Mouse (Mus musculus) kidney, postnatal 0 days (tissue): ENCODE results near the gene Prrt4. TPM values are rescaled to one million over a fixed set of nuclear protein-coding genes. Genes with fewer than 3 reads are reported as not detected.

Experiments
- ATAC-seq: fragments of 200-750 bp; cut with Nextera tagmentation; replicated peaks from 2 replicates; pipeline ENCODE4 v1.8.0; 2017; ENCODE audit warnings: low read depth, moderate number of reproducible peaks, moderate TSS enrichment, moderate library complexity; ENCODE audit not compliant: low FRiP score
- DNase-seq: peaks from one replicate; pipeline ENCODE4 v3.0.0-alpha.2; 2016; ENCODE audit warnings: low spot score
- H3K27ac ChIP-seq: fragments of 300-500 bp; sonication (generic); 2 replicates; pipeline ENCODE4 v1.5.1; 2014; ENCODE audit warnings: mild to moderate bottlenecking
- H3K27me3 ChIP-seq: fragments of 300-500 bp; sonication (generic); 2 replicates; pipeline ENCODE4 v1.6.1; 2014; ENCODE audit warnings: low read length, mixed read lengths; ENCODE audit not compliant: insufficient read depth
- H3K36me3 ChIP-seq: fragments of 300-500 bp; sonication (generic); 2 replicates; pipeline ENCODE4 v1.6.1; 2014; ENCODE audit warnings: low read length, mixed read lengths; ENCODE audit not compliant: insufficient read depth
- H3K4me1 ChIP-seq: fragments of 300-500 bp; sonication (generic); replicated peaks from 2 replicates; pipeline ENCODE4 v1.6.1; 2014; ENCODE audit warnings: antibody characterized with exemption, low read length, mixed read lengths; ENCODE audit not compliant: insufficient read depth
- H3K4me2 ChIP-seq: fragments of 300-500 bp; sonication (generic); 2 replicates; pipeline ENCODE4 v1.6.1; 2014; ENCODE audit warnings: mild to moderate bottlenecking, low read length, moderate library complexity, mixed read lengths
- H3K4me3 ChIP-seq: fragments of 300-500 bp; sonication (generic); replicated peaks from 2 replicates; pipeline ENCODE4 v1.5.1; 2014; ENCODE audit warnings: low read depth, low read length
- H3K9ac ChIP-seq: fragments of 300-500 bp; sonication (generic); 2 replicates; pipeline ENCODE4 v1.6.1; 2014; ENCODE audit warnings: low read depth, low read length
- H3K9me3 ChIP-seq: fragments of 300-500 bp; sonication (generic); replicated peaks from 2 replicates; pipeline ENCODE4 v1.6.1; 2016; ENCODE audit warnings: low read length, inconsistent platforms, mixed read lengths
- CTCF ChIP-seq: IDR thresholded peaks from 2 replicates; pipeline ENCODE4 v1.5.1; 2016; ENCODE audit warnings: antibody characterized with exemption, low read depth, mild to moderate bottlenecking, moderate library complexity
- WGBS: fragments of 180-500 bp; shearing (Covaris S2); extraction: QIAGEN DNeasy Blood & Tissue Kit; methylation state at CpG from one replicate; pipeline ENCODE4 v1.1.7; 2014; 5-methylcytosine and 5-hydroxymethylcytosine counted together
- polyA plus RNA-seq: library from polyadenylated mRNA; unstranded; fragments of >200 nt; fragmentation: Nextera tagmentation; extraction: Ambion mirVana; gene quantifications from 2 replicates; pipeline ENCODE4 v1.2.1, GENCODE M21; 2015

Prrt4 gene
- polyA plus RNA-seq, 1 experiment from 2014 or later, result 0.76 TPM

DNA sequence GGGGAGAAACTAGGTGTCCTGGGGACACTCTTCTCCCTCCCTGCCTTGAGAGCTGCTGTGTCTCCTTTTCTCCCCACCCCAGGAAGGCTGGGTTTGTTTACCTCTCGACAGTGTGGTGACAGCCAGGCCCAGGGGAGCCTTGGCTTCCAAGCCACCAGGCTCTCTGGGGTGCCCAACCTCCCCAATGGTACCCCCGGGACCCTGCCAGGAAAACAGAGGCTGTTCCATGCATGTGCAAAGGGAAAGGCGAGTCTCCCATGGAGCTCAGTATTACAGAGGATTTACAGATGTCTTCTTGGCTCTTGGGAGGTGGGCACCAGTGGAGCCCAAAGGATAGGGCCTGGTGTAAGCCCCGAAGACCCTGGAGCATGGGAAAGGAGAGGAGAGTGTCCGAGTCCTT is 34.1 kb upstream of the Prrt4 start:
- no peak overlapping the region for H3K27ac ChIP-seq
- no peaks in the 10 kb centered on the region for H3K27me3 ChIP-seq
- 84% methylated on average over 5 of the region's 5 CpGs for WGBS
- no peak overlapping the region for H3K4me2 ChIP-seq
- ATAC-seq, result no peak
- no peak overlapping the region for H3K4me3 ChIP-seq
- no peak for DNase-seq
- no peaks in the 10 kb centered on the region for H3K36me3 ChIP-seq
- no peak overlapping the region for H3K9ac ChIP-seq
- no peak for TF ChIP-seq CTCF
- H3K4me1 ChIP-seq, result peaks cover 17% of the 10 kb centered on the region
- no peaks in the 10 kb centered on the region for H3K9me3 ChIP-seq

DNA sequence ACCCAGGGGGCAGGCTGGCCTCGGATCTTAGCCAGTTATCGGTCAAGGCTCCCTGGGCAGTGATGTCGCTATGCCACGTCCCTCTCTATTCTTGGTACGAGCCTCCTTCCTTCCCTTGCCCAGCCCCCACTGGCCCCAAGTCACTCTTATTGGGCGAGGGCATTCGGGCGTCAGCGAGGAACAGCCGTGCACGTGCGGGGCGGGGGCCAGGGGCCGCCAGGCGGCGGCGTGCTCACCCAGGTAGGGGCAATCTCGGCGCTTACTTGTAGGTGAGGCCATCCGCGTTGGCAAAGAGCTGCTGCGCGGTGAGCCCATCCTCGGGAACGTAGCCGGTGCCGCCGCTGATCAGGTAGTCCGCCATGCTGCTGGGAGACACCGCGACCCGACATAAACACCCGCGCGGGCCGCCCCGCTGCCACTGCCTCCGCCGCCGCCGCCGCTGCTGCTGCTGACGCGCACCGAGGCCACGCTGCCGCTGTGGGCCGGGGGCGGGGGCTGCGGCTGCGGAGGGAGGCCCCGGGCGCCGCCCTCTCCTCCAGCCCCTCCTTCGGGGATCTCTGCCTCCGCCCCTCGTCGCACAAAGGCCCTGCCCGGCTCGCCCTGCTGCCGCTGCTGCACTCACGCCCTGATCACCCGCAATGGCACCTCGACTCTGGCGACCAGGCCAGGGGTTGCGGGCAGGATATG is 32.6 kb upstream of the Prrt4 start:
- ATAC-seq (peak; percentile 78), DNase-seq (peak; percentile 88)
- Histone ChIP-seq H3K9me3 (no peaks in the 10 kb centered on the region), H3K27me3 (no peaks in the 10 kb centered on the region), H3K36me3 (0 out of 2 replicates have a peak, but pooled peaks cover under 1% of the 10 kb centered on the region), H3K4me2 (peak overlapping the region; percentile 96), H3K9ac (peak overlapping the region; percentile 71), H3K4me3 (peak overlapping the region; percentile 69), H3K4me1 (peaks cover 17% of the 10 kb centered on the region), H3K27ac (peak overlapping the region; percentile 66)
- under 1% methylated on average over 60 of the region's 66 CpGs for WGBS
- peak; percentile 28; the same call in 1 of the 2 replicates for TF ChIP-seq CTCF

DNA sequence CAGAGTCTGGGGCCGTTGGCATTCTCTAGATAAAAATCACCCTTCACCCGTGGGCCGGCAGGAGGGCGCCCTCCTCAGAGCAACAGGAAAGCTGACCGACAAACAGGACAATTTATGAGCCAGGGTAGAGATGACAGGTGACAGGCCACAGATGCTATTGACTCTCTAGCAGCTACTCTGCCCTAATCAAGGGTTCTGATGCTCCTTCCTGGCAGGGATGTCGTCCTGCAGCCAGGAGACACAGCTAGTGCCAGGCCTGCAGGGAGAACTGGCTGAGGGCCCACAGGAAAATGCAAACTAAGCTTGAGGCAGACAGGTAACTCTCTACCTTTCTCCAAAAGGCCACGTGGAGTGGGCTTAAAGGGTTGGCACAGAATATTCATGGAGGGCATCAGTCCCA is 31.8 kb upstream of the Prrt4 start:
- Histone ChIP-seq H3K4me2 (peak overlapping the region; percentile 96), H3K9ac (peak overlapping the region; percentile 71), H3K27ac (no peak overlapping the region), H3K4me3 (peak overlapping the region; percentile 69), H3K27me3 (no peaks in the 10 kb centered on the region), H3K36me3 (0 out of 2 replicates have a peak, but pooled peaks cover 5% of the 10 kb centered on the region), H3K4me1 (peaks cover 17% of the 10 kb centered on the region), H3K9me3 (no peaks in the 10 kb centered on the region)
- DNase-seq (no peak), ATAC-seq (no peak)
- WGBS, result 14% methylated on average over 7 of the region's 7 CpGs
- peak; percentile 26; the same call in 1 of the 2 replicates for TF ChIP-seq CTCF

DNA sequence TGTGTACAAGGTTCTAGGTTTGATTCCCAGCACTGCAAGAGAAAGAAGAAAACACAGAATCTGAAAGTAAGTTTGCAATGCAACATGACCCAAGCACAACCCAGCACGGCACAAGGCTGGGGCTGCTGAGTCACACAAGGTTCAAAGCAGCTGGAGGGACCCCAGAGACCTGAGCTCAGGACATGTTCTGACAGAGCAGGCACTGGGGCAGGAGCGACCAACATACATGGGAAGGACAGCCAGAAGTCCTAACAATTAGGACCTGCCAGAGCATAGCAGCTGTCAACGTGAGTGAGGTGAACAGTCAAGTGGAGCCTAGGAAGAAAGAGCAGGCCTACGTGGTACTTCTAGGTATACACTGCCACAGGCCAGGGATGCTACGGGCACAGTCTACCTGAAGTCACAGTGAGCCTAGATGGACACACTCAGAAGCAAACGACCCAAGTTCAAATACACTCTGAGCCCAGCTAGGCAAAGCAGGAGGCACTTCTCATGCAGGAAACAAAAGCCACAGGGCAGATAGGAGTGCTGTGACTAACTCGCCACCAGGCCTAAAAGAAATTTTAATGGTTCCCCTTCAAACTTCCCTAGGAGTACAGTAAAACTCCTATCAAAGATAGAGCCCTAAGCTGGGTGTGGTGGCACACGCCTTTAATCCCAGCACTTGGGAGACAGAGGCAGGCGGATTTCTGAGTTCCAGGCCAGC is 31.0 kb upstream of the Prrt4 start:
- Histone ChIP-seq H3K4me1 (peaks cover 15% of the 10 kb centered on the region), H3K4me3 (no peak overlapping the region), H3K9me3 (no peaks in the 10 kb centered on the region), H3K9ac (no peak overlapping the region), H3K27ac (no peak overlapping the region), H3K27me3 (no peaks in the 10 kb centered on the region), H3K36me3 (0 out of 2 replicates have a peak, but pooled peaks cover 8% of the 10 kb centered on the region), H3K4me2 (0 out of 2 replicates have a peak overlapping the region, but pooled peaks have one; percentile 96)
- TF ChIP-seq CTCF, result no peak
- 85% methylated on average over 9 of the region's 9 CpGs for WGBS
- ATAC-seq (no peak), DNase-seq (no peak)

DNA sequence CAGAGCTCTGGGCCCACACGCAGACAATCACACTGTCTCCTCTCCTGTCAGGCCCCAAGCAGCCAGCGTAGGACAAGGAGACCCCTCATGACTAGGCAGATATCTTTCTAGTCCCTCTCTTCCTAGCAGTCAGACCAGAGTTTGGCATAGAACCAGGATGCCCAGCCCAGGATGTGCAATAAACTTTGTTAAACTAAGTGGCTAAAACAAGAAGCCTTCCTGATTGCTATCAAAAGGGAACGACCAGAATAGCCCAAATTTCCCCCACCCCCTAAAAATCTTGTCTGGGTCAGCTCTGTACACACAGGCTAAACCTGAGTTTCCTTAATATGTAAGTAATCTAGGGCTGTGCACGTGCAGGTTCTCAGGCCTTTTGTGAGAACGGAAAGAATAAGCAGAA is 28.8 kb upstream of the Prrt4 start:
- Histone ChIP-seq H3K9me3 (no peaks in the 10 kb centered on the region), H3K9ac (no peak overlapping the region), H3K4me1 (peaks cover 7% of the 10 kb centered on the region), H3K27ac (no peak overlapping the region), H3K27me3 (no peaks in the 10 kb centered on the region), H3K36me3 (peaks cover 15% of the 10 kb centered on the region), H3K4me3 (no peak overlapping the region), H3K4me2 (no peak overlapping the region)
- no peak for DNase-seq
- 82% methylated on average over 5 of the region's 5 CpGs for WGBS
- TF ChIP-seq CTCF, result no peak
- no peak for ATAC-seq

DNA sequence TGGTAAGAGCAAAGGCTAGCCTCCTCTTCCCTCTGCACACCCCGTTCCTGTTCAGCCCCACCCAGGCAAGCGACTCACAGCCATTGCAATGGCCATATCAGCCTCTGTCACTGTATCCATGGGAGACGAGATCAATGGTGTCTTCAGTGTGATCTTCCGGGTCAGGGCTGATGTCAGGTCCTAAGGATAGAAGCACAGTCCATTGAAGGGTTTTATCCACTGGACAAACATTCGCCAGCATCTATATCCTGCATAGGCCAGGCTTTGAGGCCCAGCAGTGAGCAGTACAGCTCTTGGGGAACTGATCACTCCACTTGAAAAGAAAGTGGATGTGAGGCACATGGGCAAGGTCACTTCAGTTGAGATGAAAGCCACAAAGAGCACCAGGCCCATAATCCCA is 27.6 kb upstream of the Prrt4 start:
- no peak overlapping the region for H3K27ac ChIP-seq
- H3K27me3 ChIP-seq, result no peaks in the 10 kb centered on the region
- TF ChIP-seq CTCF, result no peak
- no peak overlapping the region for H3K4me3 ChIP-seq
- H3K4me1 ChIP-seq, result peaks cover 7% of the 10 kb centered on the region
- H3K36me3 ChIP-seq, result peaks cover 24% of the 10 kb centered on the region
- 89% methylated on average over 5 of the region's 5 CpGs for WGBS
- no peak for ATAC-seq
- no peaks in the 10 kb centered on the region for H3K9me3 ChIP-seq
- no peak overlapping the region for H3K9ac ChIP-seq
- DNase-seq, result no peak
- H3K4me2 ChIP-seq, result no peak overlapping the region
